Mouse (Mus musculus): ENCODE data around the gene Grin1. TPM values are rescaled to one million over a fixed set of nuclear protein-coding genes. Genes with fewer than 3 reads are reported as not detected.
"Not testable (repeated sequence)": the region's sequence is repeated elsewhere in the genome, so short reads cannot be mapped to it uniquely, and the experiment has no call there.

Grin1 gene
- polyA plus RNA-seq, 1 experiment from 2014 or later = 0.25 TPM

- H3K36me3 ChIP-seq = no peaks in the 10 kb centered on the region
- H3K4me2 ChIP-seq = peak overlapping the region; percentile 100
- H3K9me3 ChIP-seq (replicated peaks) = no peaks in the 10 kb centered on the region
- peaks cover 50% of the 10 kb centered on the region for H3K4me1 ChIP-seq (replicated peaks)
- peaks cover 15% of the 10 kb centered on the region for H3K27me3 ChIP-seq
- H3K4me3 ChIP-seq = peak overlapping the region; percentile 91
- no peak overlapping the region for H3K27ac ChIP-seq
- ATAC-seq (replicated peaks; ENCODE audit: insufficient number of reproducible peaks, insufficient read depth, low FRiP score, low read depth) = no peak
- WGBS = 20% methylated on average over 12 of the region's 12 CpGs
- H3K9ac ChIP-seq = peak overlapping the region; percentile 67
Measured at GRCm38 (mm10) chr2:25263623-25264285, 55.2 kb downstream of the Grin1 start.

GRCm38 (mm10) chr2:25262795-25263622 lies 56.0 kb downstream of the Grin1 start:
- Histone ChIP-seq H3K27me3 (peaks cover 15% of the 10 kb centered on the region), H3K36me3 (no peaks in the 10 kb centered on the region), H3K9me3 (replicated peaks) (no peaks in the 10 kb centered on the region)

GRCm38 (mm10) chr2:25262291-25262767 lies 56.7 kb downstream of the Grin1 start, which contains the start of gene Tprn:
TSS of gene Tprn (plus strand) at chr2:25262618.
- peak; percentile 98 for ATAC-seq (replicated peaks; ENCODE audit: insufficient number of reproducible peaks, insufficient read depth, low FRiP score, low read depth)
- Histone ChIP-seq H3K9me3 (replicated peaks) (no peaks in the 10 kb centered on the region), H3K27ac (peak within 1 kb of the TSS; percentile 46), H3K36me3 (no peaks in the 10 kb centered on the region), H3K4me2 (peak within 1 kb of the TSS; percentile 100), H3K4me1 (replicated peaks) (peaks cover 46% of the 10 kb centered on the region), H3K27me3 (peaks cover 15% of the 10 kb centered on the region), H3K9ac (peak within 1 kb of the TSS; percentile 67), H3K4me3 (peak within 1 kb of the TSS; percentile 91)
- WGBS = under 1% methylated on average over 39 of the region's 39 CpGs

More at GRCm38 (mm10) chr2:25262795-25263622, 56.0 kb downstream of the Grin1 start:
- peak overlapping the region; percentile 67 for H3K9ac ChIP-seq
- peaks cover 50% of the 10 kb centered on the region for H3K4me1 ChIP-seq (replicated peaks)
- H3K4me3 ChIP-seq = peak overlapping the region; percentile 91
- H3K4me2 ChIP-seq = peak overlapping the region; percentile 100
- peak; percentile 18 for ATAC-seq (replicated peaks; ENCODE audit: insufficient number of reproducible peaks, insufficient read depth, low FRiP score, low read depth)
- peak overlapping the region; percentile 44; the same call in 1 of the 2 replicates for H3K27ac ChIP-seq
- WGBS = under 1% methylated on average over 82 of the region's 82 CpGs

- H3K27ac ChIP-seq = peak overlapping the region; percentile 46
- H3K36me3 ChIP-seq = no peaks in the 10 kb centered on the region
- peak overlapping the region; percentile 91 for H3K4me3 ChIP-seq
- H3K4me2 ChIP-seq = peak overlapping the region; percentile 100
- peak overlapping the region; percentile 37; the same call in 1 of the 2 replicates for H3K9ac ChIP-seq
- no peaks in the 10 kb centered on the region for H3K9me3 ChIP-seq (replicated peaks)
- no peak for ATAC-seq (replicated peaks; ENCODE audit: insufficient number of reproducible peaks, insufficient read depth, low FRiP score, low read depth)
- peaks cover 15% of the 10 kb centered on the region for H3K27me3 ChIP-seq
- WGBS = 41% methylated on average over 12 of the region's 12 CpGs
- peaks cover 42% of the 10 kb centered on the region for H3K4me1 ChIP-seq (replicated peaks)
Measured at GRCm38 (mm10) chr2:25261870-25262269, 57.1 kb downstream of the Grin1 start.

GRCm38 (mm10) chr2:25258887-25259286 lies 60.1 kb downstream of the Grin1 start:
- Histone ChIP-seq H3K36me3 (no peaks in the 10 kb centered on the region), H3K9ac (no peak overlapping the region), H3K27me3 (peaks cover 8% of the 10 kb centered on the region), H3K4me3 (no peak overlapping the region), H3K4me2 (no peak overlapping the region), H3K4me1 (replicated peaks) (peaks cover 32% of the 10 kb centered on the region), H3K27ac (no peak overlapping the region), H3K9me3 (replicated peaks) (no peaks in the 10 kb centered on the region)
- WGBS = 66% methylated on average over 2 of the region's 2 CpGs
- ATAC-seq (replicated peaks; ENCODE audit: insufficient number of reproducible peaks, insufficient read depth, low FRiP score, low read depth) = no peak

GRCm38 (mm10) chr2:25257250-25257649 lies 61.7 kb downstream of the Grin1 start:
- H3K4me2 ChIP-seq; ATAC-seq (replicated peaks; ENCODE audit: insufficient number of reproducible peaks, insufficient read depth, low FRiP score, low read depth); H3K27ac ChIP-seq; H3K36me3 ChIP-seq; H3K9me3 ChIP-seq (replicated peaks); H3K27me3 ChIP-seq; H3K9ac ChIP-seq; H3K4me3 ChIP-seq: not testable (repeated sequence)
- H3K4me1 ChIP-seq (replicated peaks) = peaks cover 20% of the 10 kb centered on the region
- 86% methylated on average over 5 of the region's 5 CpGs for WGBS

- H3K27ac ChIP-seq; H3K9me3 ChIP-seq (replicated peaks); H3K27me3 ChIP-seq; ATAC-seq (replicated peaks; ENCODE audit: insufficient number of reproducible peaks, insufficient read depth, low FRiP score, low read depth): not testable (repeated sequence)
- peaks cover 16% of the 10 kb centered on the region for H3K4me1 ChIP-seq (replicated peaks)
- H3K4me2 ChIP-seq = peak overlapping the region; percentile 91
- H3K36me3 ChIP-seq = peaks cover 10% of the 10 kb centered on the region
- 56% methylated on average over 12 of the region's 12 CpGs for WGBS
- H3K9ac ChIP-seq = peak overlapping the region; percentile 81
- H3K4me3 ChIP-seq = peak overlapping the region; percentile 81
Measured at GRCm38 (mm10) chr2:25256443-25257109, 62.4 kb downstream of the Grin1 start.

GRCm38 (mm10) chr2:25255284-25255779 lies 63.7 kb downstream of the Grin1 start, which contains the start of gene Tmem203:
TSS of gene Tmem203 (plus strand) at chr2:25255439.
- under 1% methylated on average over 39 of the region's 39 CpGs for WGBS
- H3K4me1 ChIP-seq (replicated peaks) = peaks cover 16% of the 10 kb centered on the region
- H3K27ac ChIP-seq = peak within 1 kb of the TSS; percentile 80
- ATAC-seq (replicated peaks; ENCODE audit: insufficient number of reproducible peaks, insufficient read depth, low FRiP score, low read depth) = peak; percentile 83
- no peaks in the 10 kb centered on the region for H3K9me3 ChIP-seq (replicated peaks)
- H3K27me3 ChIP-seq = no peaks in the 10 kb centered on the region
- H3K9ac ChIP-seq = peak within 1 kb of the TSS; percentile 81
- peak within 1 kb of the TSS; percentile 91 for H3K4me2 ChIP-seq
- H3K4me3 ChIP-seq = peak within 1 kb of the TSS; percentile 81
- peaks cover 19% of the 10 kb centered on the region for H3K36me3 ChIP-seq

- no peak for ATAC-seq (replicated peaks; ENCODE audit: insufficient number of reproducible peaks, insufficient read depth, low FRiP score, low read depth)
- Histone ChIP-seq H3K27ac (no peak overlapping the region), H3K9ac (no peak overlapping the region), H3K4me2 (no peak overlapping the region), H3K27me3 (no peaks in the 10 kb centered on the region), H3K4me1 (replicated peaks) (peaks cover 16% of the 10 kb centered on the region), H3K4me3 (no peak overlapping the region), H3K9me3 (replicated peaks) (no peaks in the 10 kb centered on the region), H3K36me3 (peaks cover 42% of the 10 kb centered on the region)
- 83% methylated on average over 1 of the region's 1 CpGs for whole genome bisulfite sequencing
Measured at GRCm38 (mm10) chr2:25252331-25252730, 66.7 kb downstream of the Grin1 start.

GRCm38 (mm10) chr2:25246183-25247072 lies 72.6 kb downstream of the Grin1 start, which contains the start of gene AL732309.1:
TSS of gene AL732309.1 (minus strand) at chr2:25246863.
- H3K9me3 ChIP-seq (replicated peaks) = no peaks in the 10 kb centered on the region
- H3K27me3 ChIP-seq = peaks cover 24% of the 10 kb centered on the region
- H3K36me3 ChIP-seq = peaks cover 30% of the 10 kb centered on the region
- ATAC-seq (replicated peaks; ENCODE audit: insufficient number of reproducible peaks, insufficient read depth, low FRiP score, low read depth) = no peak
- no peak within 1 kb of the TSS for H3K27ac ChIP-seq
- 87% methylated on average over 10 of the region's 10 CpGs for WGBS
- no peak within 1 kb of the TSS for H3K4me2 ChIP-seq
- peaks cover 14% of the 10 kb centered on the region for H3K4me1 ChIP-seq (replicated peaks)
- H3K4me3 ChIP-seq = no peak within 1 kb of the TSS
- no peak within 1 kb of the TSS for H3K9ac ChIP-seq

All from heart, embryonic 15.5 days (tissue).